Mouse (Mus musculus) megakaryocyte, embryonic 14.5 days (primary cell): Measurements from ENCODE around the gene Ackr3. TPM values are rescaled to one million over a fixed set of nuclear protein-coding genes. Genes with fewer than 3 reads are reported as not detected.

Experiments used
- H3K27me3 ChIP-seq: replicated peaks from 2 replicates; pipeline ENCODE3; 2012; ENCODE audit warnings: inconsistent platforms
- H3K36me3 ChIP-seq: replicated peaks from 2 replicates; pipeline ENCODE3; 2012; ENCODE audit warnings: low read length, inconsistent platforms, mixed read lengths
- H3K4me1 ChIP-seq: 2 replicates; pipeline ENCODE4 v1.6.1; 2012; ENCODE audit warnings: inconsistent platforms
- H3K4me3 ChIP-seq: replicated peaks from 2 replicates; pipeline ENCODE3; 2012; ENCODE audit warnings: moderate library complexity, mild to moderate bottlenecking, inconsistent platforms
- H3K9me3 ChIP-seq: 2 replicates; pipeline ENCODE4 v1.6.1; 2012; ENCODE audit warnings: inconsistent platforms
- FLI1 ChIP-seq: IDR thresholded peaks from 2 replicates; pipeline ENCODE4 v1.6.1; 2012; ENCODE audit warnings: low read length, inconsistent platforms, mixed read lengths
- GATA1 ChIP-seq: IDR thresholded peaks from 3 replicates; pipeline ENCODE4 v1.6.1; 2012; ENCODE audit warnings: mixed read lengths, low read length, inconsistent platforms, borderline replicate concordance
- polyA plus RNA-seq: library from polyadenylated mRNA; stranded (reverse); fragments of >175 nt; gene quantifications from 2 replicates; pipeline ENCODE4 v1.2.3, GENCODE M21; 2012; ENCODE audit warnings: low replicate concordance; ENCODE audit not compliant: insufficient read depth

Gene Ackr3
- polyA plus RNA-seq, 1 experiment: 0.13 TPM

GRCm38 (mm10) chr1:90202207-90202978, 1.4 kb upstream of the Ackr3 start:
- Histone ChIP-seq H3K27me3 (peaks cover 46% of the 10 kb centered on the region), H3K4me1 (peaks cover 5% of the 10 kb centered on the region), H3K4me3 (no peak overlapping the region), H3K36me3 (no peaks in the 10 kb centered on the region), H3K9me3 (peaks cover 3% of the 10 kb centered on the region; the same call in 1 of the 2 replicates)
- TF ChIP-seq FLI1: no peak
- TF ChIP-seq GATA1: no peak

GRCm38 (mm10) chr1:90203341-90203740, 439 bp upstream of the Ackr3 start:
- Histone ChIP-seq H3K9me3 (0 out of 2 replicates have a peak, but pooled peaks cover 3% of the 10 kb centered on the region), H3K4me3 (no peak overlapping the region), H3K4me1 (peaks cover 5% of the 10 kb centered on the region), H3K27me3 (peaks cover 49% of the 10 kb centered on the region), H3K36me3 (no peaks in the 10 kb centered on the region)
- TF ChIP-seq GATA1: no peak
- TF ChIP-seq FLI1: no peak

GRCm38 (mm10) chr1:90204821-90205220, 1.0 kb downstream of the Ackr3 start:
- TF ChIP-seq GATA1: no peak
- TF ChIP-seq FLI1: no peak
- Histone ChIP-seq H3K9me3 (no peaks in the 10 kb centered on the region), H3K36me3 (no peaks in the 10 kb centered on the region), H3K27me3 (peaks cover 54% of the 10 kb centered on the region), H3K4me3 (peak overlapping the region; percentile 33), H3K4me1 (peaks cover 5% of the 10 kb centered on the region)

GRCm38 (mm10) chr1:90205223-90205622, 1.4 kb downstream of the Ackr3 start:
- Histone ChIP-seq H3K27me3 (peaks cover 56% of the 10 kb centered on the region), H3K4me1 (peaks cover 5% of the 10 kb centered on the region), H3K36me3 (no peaks in the 10 kb centered on the region), H3K9me3 (no peaks in the 10 kb centered on the region), H3K4me3 (no peak overlapping the region)
- TF ChIP-seq GATA1: no peak
- TF ChIP-seq FLI1: no peak

- H3K4me3 ChIP-seq: no peak overlapping the region
Observed at GRCm38 (mm10) chr1:90206684-90207083, 2.9 kb downstream of the Ackr3 start.

GRCm38 (mm10) chr1:90207279-90207678, 3.5 kb downstream of the Ackr3 start:
- no peaks in the 10 kb centered on the region for H3K36me3 ChIP-seq
- no peak overlapping the region for H3K4me3 ChIP-seq
- no peak for TF ChIP-seq GATA1
- no peak for TF ChIP-seq FLI1
- no peaks in the 10 kb centered on the region for H3K9me3 ChIP-seq
- H3K27me3 ChIP-seq: peaks cover 46% of the 10 kb centered on the region
- H3K4me1 ChIP-seq: peaks cover 5% of the 10 kb centered on the region

More at GRCm38 (mm10) chr1:90206684-90207083, 2.9 kb downstream of the Ackr3 start:
- Histone ChIP-seq H3K9me3 (no peaks in the 10 kb centered on the region), H3K36me3 (no peaks in the 10 kb centered on the region), H3K27me3 (peaks cover 50% of the 10 kb centered on the region), H3K4me1 (peaks cover 5% of the 10 kb centered on the region)
- TF ChIP-seq GATA1: no peak
- TF ChIP-seq FLI1: no peak

GRCm38 (mm10) chr1:90207739-90208502, 4.1 kb downstream of the Ackr3 start:
- peaks cover 5% of the 10 kb centered on the region for H3K4me1 ChIP-seq
- H3K9me3 ChIP-seq: no peaks in the 10 kb centered on the region
- no peak overlapping the region for H3K4me3 ChIP-seq
- peaks cover 40% of the 10 kb centered on the region for H3K27me3 ChIP-seq
- H3K36me3 ChIP-seq: no peaks in the 10 kb centered on the region
- no peak for TF ChIP-seq FLI1
- no peak for TF ChIP-seq GATA1

- TF ChIP-seq GATA1 (no peak), FLI1 (no peak)
- H3K4me1 ChIP-seq: peaks cover 5% of the 10 kb centered on the region
- no peaks in the 10 kb centered on the region for H3K36me3 ChIP-seq
- no peak overlapping the region for H3K4me3 ChIP-seq
- no peaks in the 10 kb centered on the region for H3K9me3 ChIP-seq
- peaks cover 35% of the 10 kb centered on the region for H3K27me3 ChIP-seq
Observed at GRCm38 (mm10) chr1:90208503-90208860, 4.7 kb downstream of the Ackr3 start.

GRCm38 (mm10) chr1:90209069-90209468, 5.3 kb downstream of the Ackr3 start:
- Histone ChIP-seq H3K27me3 (peaks cover 29% of the 10 kb centered on the region), H3K4me3 (no peak overlapping the region), H3K36me3 (no peaks in the 10 kb centered on the region), H3K4me1 (no peaks in the 10 kb centered on the region; the same call in 1 of the 2 replicates), H3K9me3 (no peaks in the 10 kb centered on the region)
- TF ChIP-seq GATA1: no peak
- TF ChIP-seq FLI1: no peak

GRCm38 (mm10) chr1:90209741-90210140, 6.0 kb downstream of the Ackr3 start:
- TF ChIP-seq GATA1: no peak
- no peak for TF ChIP-seq FLI1
- Histone ChIP-seq H3K27me3 (peaks cover 24% of the 10 kb centered on the region), H3K4me3 (no peak overlapping the region), H3K4me1 (no peaks in the 10 kb centered on the region), H3K36me3 (no peaks in the 10 kb centered on the region), H3K9me3 (no peaks in the 10 kb centered on the region)
